Mouse (Mus musculus) E14TG2a.4 (cell line): ENCODE results near the gene Auts2.

Experiments
- CTCF ChIP-seq: conservative IDR thresholded peaks from 2 replicates; pipeline ENCODE4 v1.5.1; 2014; ENCODE audit warnings: low read length
- POU5F1 ChIP-seq: IDR thresholded peaks from 2 replicates; pipeline ENCODE4 v1.6.1; 2014; ENCODE audit warnings: low read length, borderline replicate concordance

DNA sequence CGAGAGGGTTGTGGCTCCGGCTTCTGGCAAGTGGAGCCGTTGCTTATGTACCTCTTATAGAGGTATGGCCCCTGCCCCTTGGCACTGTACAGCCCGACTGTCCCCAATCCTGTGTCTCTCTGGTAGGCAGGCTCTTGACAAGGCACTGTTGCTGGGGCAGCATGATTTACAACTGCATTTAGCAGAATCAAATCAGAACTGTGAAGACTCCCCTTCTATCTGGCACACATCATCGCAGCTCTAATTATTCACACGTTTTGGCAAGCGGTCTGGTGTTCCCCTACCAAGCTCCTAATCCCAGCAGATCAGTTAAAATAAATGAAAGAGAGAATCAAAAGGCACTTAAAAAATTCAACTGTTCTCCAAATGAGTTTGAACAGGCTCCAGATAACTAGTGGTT, 835.7 kb downstream of the Auts2 start:
- no peak for TF ChIP-seq CTCF
- no peak for TF ChIP-seq POU5F1
